Mouse (Mus musculus): ENCODE data around the gene Ifi47.

DNA sequence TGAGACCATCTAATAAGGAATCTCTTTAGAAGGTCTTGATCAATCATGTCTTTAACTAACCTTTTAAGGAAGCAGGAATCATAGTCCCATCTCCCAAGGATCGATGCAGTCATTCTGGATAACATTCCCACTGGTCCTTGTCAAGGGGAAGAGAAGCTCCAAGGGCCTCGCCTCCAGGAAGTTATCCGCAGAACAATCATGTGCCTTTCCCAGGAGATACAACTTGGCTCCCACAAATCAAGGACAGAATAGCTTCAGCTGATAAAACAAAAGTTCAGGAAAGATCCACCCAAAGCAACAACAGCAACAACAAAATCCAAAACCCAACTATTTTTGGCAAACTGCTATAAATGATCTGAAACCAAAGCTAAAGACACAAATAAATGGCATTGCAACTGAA, 43.2 kb downstream of the Ifi47 start:
- TF ChIP-seq POLR2A (IDR thresholded peaks at IDR 0.05; ENCODE audit: insufficient read depth, low read depth, low read length) (no peak), CTCF (IDR thresholded peaks at IDR 0.05; ENCODE audit: insufficient read depth, low read depth, low read length) (no peak)

Data from olfactory bulb, adult 2 months (tissue).